Mouse (Mus musculus): ENCODE measurements around the gene Foxn2.

GRCm38 (mm10) chr17:88437391-88437790 lies 3.1 kb upstream of the Foxn2 start:
- no peak for TF ChIP-seq POLR2A (IDR thresholded peaks at IDR 0.05; ENCODE audit: low read depth, low read length)
- TF ChIP-seq CTCF (IDR thresholded peaks at IDR 0.05; ENCODE audit: borderline replicate concordance, insufficient read depth, low read length) = no peak
